Mouse (Mus musculus) E14TG2a.4 (cell line): ENCODE measurements around the gene Wwox.

Experiments used
- CTCF ChIP-seq: conservative IDR thresholded peaks from 2 replicates; pipeline ENCODE4 v1.5.1; 2014; ENCODE audit warnings: low read length
- NANOG ChIP-seq: IDR thresholded peaks from 2 replicates; pipeline ENCODE4 v1.6.1; 2014; ENCODE audit warnings: borderline replicate concordance, low read length, mixed read lengths
- POU5F1 ChIP-seq: IDR thresholded peaks from 2 replicates; pipeline ENCODE4 v1.6.1; 2014; ENCODE audit warnings: low read length, borderline replicate concordance

- no peak for TF ChIP-seq CTCF
- TF ChIP-seq NANOG, result no peak
- TF ChIP-seq POU5F1, result no peak
Observed at GRCm38 (mm10) chr8:114831595-114831994, 392.1 kb downstream of the Wwox start.
